Mouse (Mus musculus): ENCODE measurements at regions not wholly inside any gene's neighbourhood (a gene's known extent, or its start where the extent isn't known, plus 50 kb on each side); places are given as distances from the start of the nearest gene placed in this dataset.

GRCm38 (mm10) chr7:71040846-71041245 is 310.4 kb downstream of the Gm10295 start:
- Histone ChIP-seq H3K36me3 (ENCODE audit: control insufficient read depth, insufficient read depth) (no peaks in the 10 kb centered on the region), H3K9me3 (ENCODE audit: control insufficient read depth, low read length) (no peaks in the 10 kb centered on the region), H3K27ac (ENCODE audit: low read length) (no peak overlapping the region), H3K4me1 (replicated peaks; ENCODE audit: control insufficient read depth, insufficient read depth, low read length) (peaks cover 8% of the 10 kb centered on the region), H3K27me3 (replicated peaks; ENCODE audit: control insufficient read depth, insufficient read depth, low read length) (no peaks in the 10 kb centered on the region), H3K9ac (replicated peaks; ENCODE audit: low read depth, low read length) (no peak overlapping the region), H3K4me3 (replicated peaks; ENCODE audit: low read length) (no peak overlapping the region), H3K4me2 (ENCODE audit: low read length) (no peak overlapping the region)
- no peak for ATAC-seq
- WGBS = 77% methylated on average over 3 of the region's 3 CpGs

GRCm38 (mm10) chr7:71038537-71038936 is 312.7 kb downstream of the Gm10295 start:
- Histone ChIP-seq H3K9ac (replicated peaks; ENCODE audit: low read depth, low read length) (no peak overlapping the region), H3K27me3 (replicated peaks; ENCODE audit: control insufficient read depth, insufficient read depth, low read length) (no peaks in the 10 kb centered on the region), H3K9me3 (ENCODE audit: control insufficient read depth, low read length) (no peaks in the 10 kb centered on the region), H3K4me3 (replicated peaks; ENCODE audit: low read length) (no peak overlapping the region), H3K27ac (ENCODE audit: low read length) (no peak overlapping the region), H3K36me3 (ENCODE audit: control insufficient read depth, insufficient read depth) (no peaks in the 10 kb centered on the region), H3K4me2 (ENCODE audit: low read length) (no peak overlapping the region), H3K4me1 (replicated peaks; ENCODE audit: control insufficient read depth, insufficient read depth, low read length) (peaks cover 6% of the 10 kb centered on the region)
- no peak for ATAC-seq
- 87% methylated on average over 5 of the region's 5 CpGs for WGBS

DNA sequence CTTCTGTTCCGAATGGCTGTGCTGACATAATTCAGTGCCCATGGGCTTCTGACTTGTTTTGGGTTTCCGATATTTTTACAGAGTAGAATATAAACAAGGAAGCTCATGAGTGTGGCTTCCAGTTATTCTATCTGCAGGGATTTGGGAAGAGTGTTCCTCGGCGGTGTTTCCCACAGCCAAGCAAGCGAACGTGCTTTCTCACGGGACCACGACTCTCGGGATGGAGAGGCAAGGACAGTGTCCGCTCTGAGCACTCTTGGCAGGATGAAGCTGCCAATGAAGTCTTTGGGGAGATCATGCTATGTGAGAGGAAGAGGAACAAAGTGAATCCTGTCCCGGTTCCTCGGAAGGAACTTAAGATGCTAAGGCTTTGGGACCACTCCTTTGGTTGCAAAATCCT is 318.2 kb downstream of the Gm10295 start:
- 86% methylated on average over 12 of the region's 12 CpGs for WGBS
- Histone ChIP-seq H3K4me3 (replicated peaks; ENCODE audit: low read length) (no peak overlapping the region), H3K27ac (ENCODE audit: low read length) (no peak overlapping the region), H3K9ac (replicated peaks; ENCODE audit: low read depth, low read length) (no peak overlapping the region), H3K4me2 (ENCODE audit: low read length) (no peak overlapping the region), H3K4me1 (replicated peaks; ENCODE audit: control insufficient read depth, insufficient read depth, low read length) (no peaks in the 10 kb centered on the region), H3K9me3 (ENCODE audit: control insufficient read depth, low read length) (no peaks in the 10 kb centered on the region), H3K36me3 (ENCODE audit: control insufficient read depth, insufficient read depth) (no peaks in the 10 kb centered on the region), H3K27me3 (replicated peaks; ENCODE audit: control insufficient read depth, insufficient read depth, low read length) (no peaks in the 10 kb centered on the region)
- ATAC-seq = no peak

DNA sequence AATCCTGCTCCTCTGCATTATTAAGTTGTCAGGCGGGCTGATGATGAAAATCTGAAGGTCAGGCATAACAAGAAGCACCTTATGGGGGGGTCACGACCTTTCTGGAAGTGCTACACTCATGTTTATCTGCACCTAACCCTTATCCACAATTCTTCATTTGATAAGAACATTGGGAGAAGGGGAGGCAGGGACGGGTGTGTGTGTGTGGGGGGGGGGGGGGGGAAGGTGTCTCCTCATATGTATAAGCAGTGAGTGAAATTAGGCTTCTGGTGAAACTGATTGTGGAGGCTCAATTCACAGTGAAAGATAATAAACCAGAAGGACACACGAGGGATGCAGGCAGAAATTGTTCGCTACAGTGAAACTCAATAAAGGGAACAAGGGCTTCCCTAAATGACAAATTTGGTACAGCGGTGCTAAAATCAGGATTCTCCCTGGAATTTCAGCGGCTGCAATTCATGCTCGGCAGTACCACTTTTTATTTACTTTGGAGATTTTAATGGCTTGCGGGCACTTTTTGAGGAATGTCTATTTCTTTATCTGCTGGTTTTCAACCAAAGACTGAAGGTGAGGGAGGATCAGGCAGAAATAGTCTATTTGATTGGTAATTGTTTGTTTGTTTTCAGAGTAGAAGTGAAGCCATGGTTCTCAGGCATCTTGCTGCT is 327.2 kb downstream of the Gm10295 start:
- no peak for ATAC-seq
- H3K4me1 ChIP-seq (replicated peaks; ENCODE audit: control insufficient read depth, insufficient read depth, low read length) = peaks cover 5% of the 10 kb centered on the region
- WGBS = 24% methylated on average over 9 of the region's 9 CpGs
- peak overlapping the region; percentile 42 for H3K4me3 ChIP-seq (replicated peaks; ENCODE audit: low read length)
- H3K27ac ChIP-seq (ENCODE audit: low read length) = no peak overlapping the region
- H3K9me3 ChIP-seq (ENCODE audit: control insufficient read depth, low read length) = peaks cover 2% of the 10 kb centered on the region; the same call in 1 of the 2 replicates
- H3K36me3 ChIP-seq (ENCODE audit: control insufficient read depth, insufficient read depth) = no peaks in the 10 kb centered on the region
- no peak overlapping the region for H3K9ac ChIP-seq (replicated peaks; ENCODE audit: low read depth, low read length)
- H3K27me3 ChIP-seq (replicated peaks; ENCODE audit: control insufficient read depth, insufficient read depth, low read length) = no peaks in the 10 kb centered on the region
- H3K4me2 ChIP-seq (ENCODE audit: low read length) = peak overlapping the region; percentile 60

DNA sequence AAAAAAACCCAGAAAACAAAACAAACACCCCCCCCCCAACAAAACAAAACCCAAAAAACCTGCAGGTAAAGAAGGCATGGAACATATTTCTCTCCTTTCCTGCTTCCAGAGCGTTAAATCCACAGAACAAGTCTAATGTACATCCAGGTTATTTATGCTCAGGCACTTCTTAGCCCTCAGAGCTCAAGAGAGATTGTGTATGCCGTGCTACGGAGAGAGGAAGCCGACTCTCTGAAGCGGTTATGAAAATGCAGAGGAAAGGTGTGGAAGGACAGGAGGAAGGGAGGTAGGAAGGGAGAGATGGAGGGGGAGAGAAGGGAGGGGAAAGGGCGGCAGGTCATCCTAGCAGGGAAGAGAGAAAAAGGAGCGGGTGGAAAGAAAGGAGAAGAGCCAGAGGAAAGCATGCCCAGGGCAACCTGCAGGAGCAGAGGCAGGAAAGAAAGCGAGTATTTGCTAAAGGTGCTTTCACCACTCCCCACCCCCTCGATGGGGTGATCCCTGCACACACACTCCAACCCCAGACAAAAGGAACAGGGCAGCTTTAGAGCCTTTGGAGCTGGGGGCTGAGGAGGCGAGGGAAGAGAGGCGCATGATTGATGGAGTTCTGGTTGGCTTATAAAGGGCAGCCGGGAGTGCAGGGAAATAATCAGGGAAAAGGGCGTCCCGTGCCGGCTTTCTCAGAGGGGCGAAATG is 327.9 kb downstream of the Gm10295 start:
- Histone ChIP-seq H3K27ac (ENCODE audit: low read length) (no peak overlapping the region), H3K9me3 (ENCODE audit: control insufficient read depth, low read length) (peaks cover 2% of the 10 kb centered on the region; the same call in 1 of the 2 replicates), H3K4me1 (replicated peaks; ENCODE audit: control insufficient read depth, insufficient read depth, low read length) (peaks cover 5% of the 10 kb centered on the region), H3K4me2 (ENCODE audit: low read length) (peak overlapping the region; percentile 60), H3K4me3 (replicated peaks; ENCODE audit: low read length) (peak overlapping the region; percentile 42), H3K36me3 (ENCODE audit: control insufficient read depth, insufficient read depth) (no peaks in the 10 kb centered on the region), H3K27me3 (replicated peaks; ENCODE audit: control insufficient read depth, insufficient read depth, low read length) (no peaks in the 10 kb centered on the region), H3K9ac (replicated peaks; ENCODE audit: low read depth, low read length) (peak overlapping the region; percentile 51)
- peak; percentile 54; the same call in 1 of the 2 replicates for ATAC-seq
- 8% methylated on average over 16 of the region's 16 CpGs for WGBS

All from forebrain, embryonic 16.5 days (tissue).